Mouse (Mus musculus): ENCODE measurements around the gene Rnf31.

- TF ChIP-seq POLR2A (IDR thresholded peaks at IDR 0.05; ENCODE audit: insufficient read length, low read depth) (no peak), MAX (IDR thresholded peaks at IDR 0.05; ENCODE audit: low read depth) (no peak)
Observed at GRCm38 (mm10) chr14:55558740-55559448, 32.6 kb upstream of the Rnf31 start.

Measured in myocyte (in vitro differentiated cells).